Mouse (Mus musculus) T-helper 1 cell (primary cell): ENCODE data around the gene Rpl28.

ENCODE experiments used
- in situ Hi-C: fragments of 300-600 bp; cut with MboI, MseI; formaldehyde crosslinking; loops from one replicate; pipeline ENCODE4 v1.15.1; 2025; ENCODE audit warnings: high pct_unique_total_duplicates

Gene Rpl28

DNA sequence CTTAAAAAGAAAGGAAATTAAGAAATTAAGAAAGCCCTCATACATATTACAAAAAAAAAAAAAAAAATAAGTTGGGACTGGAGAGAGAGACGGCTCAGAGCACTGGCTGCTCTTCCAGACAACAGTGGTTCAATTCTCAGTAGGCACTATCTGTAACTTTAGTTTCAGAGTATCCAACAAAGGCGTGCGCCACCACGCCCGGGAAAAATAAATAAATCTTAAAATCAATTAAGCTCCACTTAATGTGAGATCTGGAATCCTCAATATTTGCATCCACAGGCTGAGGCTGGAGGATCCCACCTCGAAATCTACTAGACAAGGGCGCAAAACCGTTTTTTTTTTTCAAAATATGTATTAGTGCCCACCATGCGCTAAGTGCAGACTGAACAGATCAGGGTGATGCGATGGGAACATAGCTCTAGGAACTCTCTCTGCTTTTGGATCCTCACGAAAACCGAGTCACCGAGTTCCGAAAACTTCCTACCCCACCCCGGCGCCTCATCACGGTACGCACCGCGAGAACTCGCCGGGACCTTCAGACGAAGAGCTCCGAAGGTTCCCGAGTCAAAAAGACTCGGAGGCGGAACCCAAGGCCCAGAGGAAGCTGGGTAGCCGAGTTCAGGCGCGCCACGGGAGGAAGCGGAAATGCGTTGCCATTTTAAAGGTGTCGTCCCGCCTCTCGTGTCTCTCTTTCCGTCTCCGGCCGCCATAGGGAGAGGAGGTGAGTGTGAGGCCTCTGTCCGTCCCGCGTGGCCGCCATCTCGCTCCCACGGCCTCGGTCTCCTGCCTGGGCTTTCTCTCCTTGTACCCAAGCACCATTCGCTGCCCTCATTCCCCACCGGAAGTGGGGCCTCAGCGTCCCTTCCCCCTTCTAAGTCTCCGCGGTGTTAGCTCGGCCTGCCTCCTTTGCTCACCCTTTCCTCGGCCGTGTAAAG, at the start of gene Rpl28:
Gene Rpl28 (plus strand): TSS at position 597 of the 935 bp plus-strand sequence.
- in situ Hi-C loops: loop anchor here (10.0 kb wide), 1 partner anchor 118 kb away; no protein-coding TSS in a partner anchor

GRCm38 (mm10) chr7:4743354-4743753, 49.3 kb upstream of the Rpl28 start:
- in situ Hi-C loops: loop anchor here (5.0 kb wide), 1 partner anchor 44 kb away; the partner anchor contains the start of gene Tmem238

DNA sequence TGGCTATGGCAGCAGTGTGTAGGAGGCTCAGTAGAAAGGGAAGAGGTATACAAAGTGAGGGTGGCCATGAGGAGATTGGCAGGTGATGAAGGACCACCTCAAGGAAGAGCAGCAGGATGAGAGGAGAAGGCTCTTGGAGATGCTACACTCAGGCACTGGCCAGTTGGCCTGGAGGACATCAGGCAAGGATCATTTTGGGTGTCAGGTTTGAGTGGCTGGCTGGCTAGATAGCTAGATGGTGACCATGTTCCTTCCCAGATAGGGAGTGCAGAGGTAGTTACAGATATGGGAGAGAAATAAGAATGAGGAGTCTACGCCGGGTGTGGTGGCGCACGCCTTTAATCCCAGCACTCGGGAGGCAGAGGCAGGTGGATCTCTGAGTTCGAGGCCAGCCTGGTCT, 47.8 kb upstream of the Rpl28 start:
- in situ Hi-C loops: loop anchor here (5.0 kb wide), 1 partner anchor 42 kb away; the partner anchor contains the start of gene Tmem238

DNA sequence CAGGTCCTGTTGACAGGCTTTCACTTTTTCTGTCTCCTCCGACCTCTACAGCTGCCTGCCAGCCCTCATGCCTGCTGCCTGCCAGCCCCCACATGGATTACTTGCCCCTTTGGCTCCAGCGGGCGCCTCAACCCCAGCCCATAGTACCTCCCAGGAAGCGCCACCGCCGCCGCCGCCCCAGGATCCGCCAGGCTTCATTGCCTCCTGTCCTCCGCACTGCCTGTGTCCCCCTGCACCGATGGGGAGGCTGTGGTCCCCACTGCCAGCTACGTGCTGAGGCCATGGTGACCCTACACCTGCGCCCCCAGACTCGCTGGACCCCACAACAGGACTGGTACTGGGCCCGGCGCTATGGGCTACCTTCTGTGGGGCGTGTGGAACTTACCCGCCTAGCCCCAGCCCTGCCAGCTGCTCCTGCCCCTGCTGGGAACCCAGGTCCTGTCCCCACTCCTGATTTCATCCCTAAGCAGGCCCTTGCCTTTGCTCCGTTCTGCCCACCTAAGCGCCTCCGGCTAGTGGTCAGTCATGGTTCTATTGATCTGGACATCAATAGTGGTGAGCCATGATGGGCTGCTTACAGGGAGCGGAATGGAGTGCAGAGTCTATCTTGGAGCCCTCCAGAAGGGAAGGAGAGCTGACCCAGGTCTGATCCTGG, 46.2 kb upstream of the Rpl28 start:
- in situ Hi-C loops: no loop called here

DNA sequence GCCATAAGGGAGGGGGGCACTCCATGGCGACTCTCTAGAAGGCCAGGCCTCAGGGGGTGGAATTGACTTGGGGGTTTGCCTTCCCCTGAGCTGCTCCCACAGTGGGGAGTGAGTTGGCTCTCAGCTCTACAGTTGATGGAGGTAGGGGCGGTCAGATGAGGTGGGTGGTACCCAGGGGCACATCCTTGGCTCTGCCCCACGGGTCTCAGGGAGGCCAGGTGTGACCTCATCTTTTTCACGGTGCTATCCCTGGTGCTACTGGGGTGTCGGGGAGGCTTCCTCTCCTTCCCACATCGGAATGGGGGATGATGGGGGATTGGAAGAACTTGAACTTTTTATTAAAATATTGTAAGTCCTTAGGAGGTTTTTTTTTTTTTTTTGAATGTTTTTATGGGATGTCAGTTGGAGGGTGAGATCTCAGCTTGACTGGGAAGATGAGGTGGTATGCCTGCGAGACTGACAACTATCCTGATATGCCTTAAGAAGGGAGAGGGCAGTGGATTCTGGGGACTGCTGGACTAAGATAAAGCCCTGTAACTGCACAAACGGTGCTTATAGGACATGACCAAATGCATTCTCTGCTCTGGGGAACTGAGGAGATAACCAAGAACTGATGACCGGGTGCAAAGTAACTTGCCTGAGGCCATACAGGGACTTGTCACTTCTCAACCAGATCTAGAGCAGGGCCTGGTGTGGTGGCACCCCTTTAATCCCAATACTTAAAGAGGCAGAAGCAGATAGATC, 45.3 kb upstream of the Rpl28 start:
- in situ Hi-C loops: no loop called here

DNA sequence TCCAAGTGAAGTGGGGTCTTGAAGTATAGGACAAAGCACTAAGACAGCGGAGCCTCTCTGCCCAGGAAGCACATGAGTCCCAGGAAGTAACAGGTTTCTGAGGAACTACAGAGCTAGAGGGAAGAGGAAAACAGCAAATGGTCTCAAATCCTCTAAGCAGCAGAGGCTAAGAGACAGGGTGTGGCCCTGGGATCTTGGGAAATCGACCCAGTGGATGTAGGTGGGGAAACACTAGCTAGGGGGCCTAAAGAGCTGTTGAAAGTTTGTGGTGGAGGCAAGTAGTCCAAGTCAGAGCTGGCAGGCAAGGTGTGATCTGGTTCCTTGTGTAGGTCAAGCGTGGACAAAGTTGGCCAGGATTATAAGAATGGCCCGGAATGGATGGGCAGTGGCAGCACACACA, 44.4 kb upstream of the Rpl28 start:
- in situ Hi-C loops: no loop called here

DNA sequence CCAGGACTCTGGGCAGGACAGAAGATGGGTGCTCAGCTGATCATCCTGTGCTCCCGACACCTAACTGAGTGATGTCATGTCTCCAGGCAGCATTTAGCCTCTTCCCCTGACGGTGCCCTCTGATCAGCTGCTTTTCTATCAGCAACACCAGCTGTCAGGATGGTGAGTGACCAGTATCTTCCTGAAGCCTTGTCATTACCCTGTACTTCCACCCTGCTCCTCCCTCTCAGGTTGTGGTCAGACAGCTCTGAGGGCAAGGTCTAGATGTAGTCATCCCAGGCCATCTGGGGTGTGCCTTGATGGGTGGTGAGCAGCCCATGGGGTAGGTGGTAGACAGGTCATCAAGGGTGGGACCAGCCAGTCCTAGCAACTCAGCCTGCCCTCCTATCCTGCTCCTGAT, 43.5 kb upstream of the Rpl28 start:
- in situ Hi-C loops: no loop called here

GRCm38 (mm10) chr7:4751971-4752820, 40.5 kb upstream of the Rpl28 start:
- in situ Hi-C loops: no loop called here

DNA sequence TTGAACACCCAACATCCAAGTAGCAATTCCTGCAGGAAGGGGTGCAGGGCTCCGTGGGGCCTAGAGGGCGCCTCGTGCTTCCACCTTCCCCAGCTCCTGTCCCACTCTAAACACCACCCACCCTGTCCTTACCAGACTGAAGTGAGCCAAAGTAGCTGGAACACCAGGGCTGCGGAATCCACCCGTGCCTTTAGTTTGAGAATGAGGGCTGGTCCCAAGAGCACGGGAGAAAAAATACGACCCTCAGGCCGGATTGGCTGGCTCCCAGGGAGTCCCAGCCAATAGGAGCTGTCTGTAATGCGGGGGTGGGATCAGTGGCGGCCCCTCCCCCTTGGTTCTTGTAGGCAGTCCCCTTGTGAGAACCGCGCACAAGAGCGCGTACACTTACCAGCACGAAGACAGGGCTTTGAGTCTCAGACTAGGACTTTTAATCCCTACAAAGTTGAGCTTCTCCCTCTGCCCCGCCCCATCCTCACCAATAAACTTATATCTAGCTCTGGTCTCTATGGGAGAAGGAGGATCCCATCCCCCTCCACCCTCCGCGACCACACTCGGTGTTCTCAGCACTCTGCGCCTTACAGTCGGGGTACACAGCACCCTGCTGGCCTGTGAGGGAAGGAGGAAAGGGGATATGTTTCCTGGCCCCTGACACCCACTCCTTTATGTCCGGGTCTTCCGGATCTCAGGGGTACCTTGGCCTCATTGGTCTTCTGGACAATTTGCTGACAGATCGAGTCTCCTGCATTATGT, 39.7 kb upstream of the Rpl28 start, which contains the start of gene Cox6b2:
Gene Cox6b2 (minus strand): TSS at position 274 of the 750 bp plus-strand sequence.
- in situ Hi-C loops: no loop called here

- in situ Hi-C loops: no loop called here
Observed at GRCm38 (mm10) chr7:4759670-4760069, 33.0 kb upstream of the Rpl28 start.

GRCm38 (mm10) chr7:4764946-4765710, 27.5 kb upstream of the Rpl28 start:
- in situ Hi-C loops: no loop called here

- in situ Hi-C loops: no loop called here
Observed at GRCm38 (mm10) chr7:4771202-4771601, 21.5 kb upstream of the Rpl28 start, which contains the start of gene Fam71e2. TSS of gene Fam71e2 (minus strand) at chr7:4771302.

DNA sequence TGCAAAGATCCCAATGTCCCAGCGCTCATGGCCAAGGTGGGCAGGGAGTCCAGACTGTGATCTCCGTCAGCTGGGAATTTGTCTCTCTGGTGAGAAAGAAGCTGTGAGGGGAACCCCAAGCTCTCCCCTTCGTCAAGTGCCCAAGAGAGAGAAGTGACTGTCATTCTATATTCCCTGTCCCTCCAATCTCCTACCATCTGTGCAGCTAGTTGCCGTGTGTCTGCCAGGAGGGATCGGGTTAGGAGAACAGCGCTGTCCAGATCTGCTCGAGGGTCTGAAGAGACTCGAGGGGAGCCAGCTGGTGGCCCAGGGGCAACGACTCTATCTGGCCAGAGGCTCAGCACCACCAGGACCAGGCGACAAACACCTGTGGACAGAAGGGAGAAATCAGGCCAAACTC, 16.5 kb upstream of the Rpl28 start:
- in situ Hi-C loops: no loop called here

DNA sequence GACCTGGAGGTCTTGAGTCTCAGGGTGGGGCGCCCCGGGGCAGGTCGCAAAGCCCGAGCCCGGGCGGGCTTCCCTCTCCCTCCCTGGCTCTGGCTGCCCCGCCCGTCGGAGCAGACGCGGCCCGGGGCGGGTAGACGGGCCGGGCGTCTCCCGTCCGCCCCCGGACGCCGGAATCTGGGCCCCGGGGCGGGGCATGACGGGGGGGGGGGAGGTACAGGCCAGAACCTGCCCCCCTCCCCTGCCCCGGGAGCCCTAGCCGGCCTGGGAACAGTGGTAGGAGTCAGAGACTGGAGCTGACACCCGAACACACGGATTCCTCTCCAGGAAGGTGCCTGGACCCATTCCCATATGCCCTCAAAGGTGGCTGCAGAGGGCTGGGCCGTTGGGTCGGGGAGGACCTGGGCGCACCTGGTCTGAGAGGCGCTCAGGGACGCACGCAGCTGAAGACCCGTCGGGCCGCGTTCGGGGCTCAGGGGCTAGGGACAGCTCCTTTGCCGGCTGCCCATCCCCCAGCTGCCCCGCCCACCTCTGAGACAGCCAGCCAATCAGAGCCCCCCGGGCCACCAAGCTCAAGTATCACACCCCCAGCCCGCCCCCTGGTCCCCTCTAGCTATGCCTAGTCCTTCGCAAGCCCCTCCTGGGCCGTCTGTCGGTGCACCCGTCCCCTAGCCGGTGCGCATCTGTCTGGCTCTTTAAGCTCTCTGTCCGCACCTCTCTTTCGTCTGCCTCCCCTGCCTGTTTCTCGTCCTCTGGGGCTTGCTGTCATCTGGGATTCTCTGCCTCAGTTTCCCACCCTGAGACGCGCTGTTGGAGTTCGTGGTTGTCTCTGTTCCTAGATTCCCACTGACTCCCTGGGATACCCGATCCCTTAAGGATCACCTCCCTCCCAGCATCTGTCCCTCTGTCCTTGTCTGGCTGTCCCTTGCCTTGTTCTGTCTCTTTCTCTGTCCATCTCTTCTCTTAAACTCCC, 15.5 kb upstream of the Rpl28 start:
- in situ Hi-C loops: no loop called here

DNA sequence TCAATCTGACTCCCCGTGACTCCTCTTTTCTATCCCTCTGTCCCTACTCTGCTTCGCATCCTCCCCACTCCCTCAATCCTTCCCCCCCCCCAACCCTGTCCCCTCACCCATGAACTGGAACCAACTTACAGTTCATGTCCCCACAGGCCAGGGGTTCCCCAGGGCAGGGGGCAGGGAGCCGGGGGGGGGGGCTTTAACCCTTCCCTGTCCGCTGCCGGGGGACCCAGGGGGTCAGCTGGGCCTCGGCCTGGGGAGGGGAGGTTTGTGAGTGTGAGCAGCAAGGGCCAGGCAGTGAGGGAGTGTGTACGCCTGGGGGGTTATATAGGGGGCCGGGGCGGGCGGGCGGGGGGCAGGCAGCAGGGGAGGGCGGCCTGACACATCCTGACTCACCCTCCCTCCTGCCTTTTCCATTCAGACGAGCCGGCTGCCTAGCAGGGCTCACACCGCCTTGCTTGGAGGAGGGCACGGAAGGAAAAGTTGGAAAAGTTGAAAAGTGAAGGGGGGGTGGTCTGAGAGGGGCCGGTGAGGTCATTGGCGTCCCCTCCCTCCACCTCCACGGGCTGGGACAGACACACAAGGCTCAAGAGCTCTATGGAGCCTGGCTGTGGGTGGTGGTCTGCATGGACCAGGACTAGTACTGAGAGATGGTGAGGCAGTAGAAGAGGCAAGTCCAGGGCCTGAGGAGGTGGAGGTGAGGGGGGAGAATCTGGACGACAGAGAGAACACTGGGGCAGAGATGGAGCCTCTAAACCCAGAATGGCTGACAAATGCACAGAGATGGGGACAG, 14.6 kb upstream of the Rpl28 start:
- in situ Hi-C loops: no loop called here

DNA sequence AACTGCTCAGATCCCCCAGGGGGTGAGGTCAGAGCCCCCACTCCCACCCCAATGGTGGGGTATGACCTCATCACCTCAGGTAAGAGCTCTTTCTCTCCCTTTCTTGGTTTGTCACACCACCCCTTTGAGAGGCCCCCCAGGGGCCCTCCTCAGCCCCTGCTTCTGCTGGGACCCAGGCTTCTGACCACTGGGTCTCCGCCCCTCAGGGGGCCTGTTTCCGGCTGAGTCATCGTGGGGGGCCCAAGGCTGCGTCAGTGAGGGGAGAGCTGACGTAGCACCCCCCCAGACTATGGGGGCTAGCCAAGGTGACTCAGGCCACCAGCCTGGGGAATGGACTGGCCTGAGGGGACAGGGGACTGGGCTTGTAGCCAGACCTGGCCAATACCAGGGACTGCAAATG, 12.8 kb upstream of the Rpl28 start:
- in situ Hi-C loops: no loop called here

DNA sequence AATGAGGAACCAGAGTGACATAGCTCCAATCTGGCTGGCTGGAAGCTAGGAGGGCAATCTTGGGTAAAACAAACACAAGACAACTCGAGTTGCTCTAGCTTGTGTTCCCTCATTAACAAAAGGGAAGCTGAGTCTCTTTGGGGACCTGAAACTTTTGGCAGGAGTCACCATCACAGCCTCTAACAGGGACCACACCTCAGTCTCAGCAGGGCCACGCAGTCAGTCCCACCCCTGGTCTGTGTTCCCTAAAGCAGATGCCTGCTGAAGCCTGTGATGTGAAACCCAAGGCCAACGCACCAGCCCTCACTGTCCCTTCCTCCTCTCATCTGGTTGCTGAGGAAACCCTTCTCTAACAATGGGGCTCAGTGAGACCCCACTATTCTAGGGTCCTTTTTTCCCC, 10.5 kb upstream of the Rpl28 start:
- in situ Hi-C loops: no loop called here
